Mouse (Mus musculus): ENCODE results near the gene Lingo1. TPM values are rescaled to one million over a fixed set of nuclear protein-coding genes. Genes with fewer than 3 reads are reported as not detected.

Gene Lingo1
- total and polyA plus RNA-seq, 3 experiments, result not detected

DNA sequence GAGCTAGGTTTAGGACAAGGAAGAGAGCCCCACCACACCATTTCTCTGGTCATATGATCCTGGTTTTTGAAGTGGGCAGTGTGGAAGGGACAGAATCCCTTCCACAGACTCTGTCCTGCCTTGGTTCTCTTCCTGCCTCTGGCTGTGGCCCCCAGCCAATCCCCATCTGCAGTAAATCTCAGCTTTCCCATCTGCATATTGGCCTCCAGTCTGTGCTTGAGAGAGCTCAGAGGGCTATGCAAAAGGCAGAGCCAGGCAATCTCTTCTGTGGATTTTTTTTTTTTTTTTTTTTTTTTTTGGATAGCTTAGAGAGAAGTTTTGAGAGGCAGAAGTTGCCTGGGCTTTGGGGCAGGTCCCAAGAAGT is 190.8 kb downstream of the Lingo1 start:
- in situ Hi-C loops (cut with MboI; ENCODE audit: low pct_ligation_motif_present, low pct_unique_long_range_greater_than_20kb, low sequenced_read_pairs), result no loop called here
- H3K27me3 ChIP-seq (replicated peaks), result no peaks in the 10 kb centered on the region
- no peak overlapping the region for H3K4me3 ChIP-seq (replicated peaks in 1 of 3; ENCODE audit: low read depth in 2 of 3, low read length in 2 of 3, poor library complexity in 1 of 3)
- TF ChIP-seq ZNF384 (IDR thresholded peaks at IDR 0.05; ENCODE audit: low read depth, low read length) (no peak), MAFK (IDR thresholded peaks at IDR 0.05; ENCODE audit: insufficient replicate concordance, low read length) (no peak), RCOR1 (conservative IDR thresholded peaks at IDR 0.05; ENCODE audit: low read depth, low read length) (no peak), UBTF (IDR thresholded peaks at IDR 0.05; ENCODE audit: low read depth, low read length) (no peak), MEF2A (IDR thresholded peaks at IDR 0.05; ENCODE audit: borderline replicate concordance, low read depth, low read length) (no peak), SMC3 (IDR thresholded peaks at IDR 0.05; ENCODE audit: low read depth, low read length) (no peak), E2F4 (IDR thresholded peaks at IDR 0.05; ENCODE audit: insufficient replicate concordance, low read depth, low read length) (no peak), ELF1 (IDR thresholded peaks at IDR 0.05; ENCODE audit: low read depth, low read length) (no peak), KAT2A (IDR thresholded peaks at IDR 0.05; ENCODE audit: insufficient replicate concordance, low read length) (no peak), NRF1 (IDR thresholded peaks at IDR 0.05; ENCODE audit: low read depth, low read length) (no peak), ZMIZ1 (IDR thresholded peaks at IDR 0.05; ENCODE audit: low read depth, low read length) (no peak), MXI1 (IDR thresholded peaks at IDR 0.05; ENCODE audit: low read depth, low read length) (no peak), TBP (conservative IDR thresholded peaks at IDR 0.05; ENCODE audit: low read depth, low read length) (no peak), USF1 (IDR thresholded peaks at IDR 0.05; ENCODE audit: low read depth, low read length) (no peak), JUND (conservative IDR thresholded peaks at IDR 0.05; ENCODE audit: low read depth, low read length) (no peak), TCF12 (IDR thresholded peaks at IDR 0.05; ENCODE audit: low read depth, low read length) (no peak)
- H3K79me2 ChIP-seq (replicated peaks; ENCODE audit: control insufficient read depth, extremely low read depth, insufficient read depth, poor library complexity, severe bottlenecking), result no peaks in the 10 kb centered on the region
- dilution Hi-C loops (cut with MboI; ENCODE audit: extremely low pct_ligation_motif_present, extremely low pct_unique_long_range_greater_than_20kb, low sequenced_read_pairs), result no loop called here
- H3K9ac ChIP-seq (ENCODE audit: insufficient read depth, low read depth), result no peak overlapping the region
- H3K4me2 ChIP-seq (ENCODE audit: insufficient read depth, low read depth, poor library complexity, severe bottlenecking), result no peak overlapping the region
- H3K36me3 ChIP-seq (replicated peaks in 1 of 2; ENCODE audit: control insufficient read depth in 1 of 2, insufficient read depth in 1 of 2, low read length in 1 of 2), result no peaks in the 10 kb centered on the region
- DNase-seq (ENCODE audit: extremely low read depth), result no peak
- H3K4me1 ChIP-seq (ENCODE audit: control insufficient read depth in 1 of 2, insufficient read depth in 2 of 2), result peaks cover 3 to 34% of the 10 kb centered on the region in 2 experiments; a peak in 3 of 4 replicates
- no peak overlapping the region for H3K27ac ChIP-seq (ENCODE audit: insufficient read depth, low read depth)
- no peaks in the 10 kb centered on the region for H3K9me3 ChIP-seq (replicated peaks; ENCODE audit: low read length)

DNA sequence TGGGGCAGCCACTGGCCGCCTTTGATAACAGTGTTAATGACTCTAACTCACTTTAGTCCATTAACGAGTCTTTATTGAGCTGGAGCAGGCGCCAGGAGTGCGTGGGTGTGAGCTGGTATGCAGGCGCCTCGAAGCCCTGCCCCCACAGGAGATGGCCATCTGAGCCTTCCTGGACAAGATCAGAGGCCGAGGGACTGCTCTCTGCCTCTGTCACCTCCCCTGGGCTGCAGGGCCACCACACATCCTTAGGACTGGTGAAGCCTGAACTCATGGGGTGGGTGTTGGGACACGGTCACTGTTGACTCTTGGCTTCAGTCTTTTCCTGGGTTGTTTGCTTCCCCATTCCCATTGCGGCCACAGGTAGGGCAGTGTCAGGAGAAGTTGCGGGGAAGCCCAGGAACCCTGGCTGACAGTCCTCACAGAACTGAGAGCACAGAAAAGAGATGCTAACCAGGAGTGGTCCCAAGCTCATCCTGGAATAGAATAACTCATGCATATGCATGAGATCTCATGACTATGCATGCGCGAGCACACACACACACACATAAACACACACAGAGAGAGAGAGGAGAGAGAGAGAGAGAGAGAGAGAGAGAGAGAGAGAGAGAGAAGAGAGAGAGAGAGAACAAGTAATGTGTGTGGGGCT is 191.3 kb downstream of the Lingo1 start:
- Histone ChIP-seq H3K79me2 (replicated peaks; ENCODE audit: control insufficient read depth, extremely low read depth, insufficient read depth, poor library complexity, severe bottlenecking) (no peaks in the 10 kb centered on the region), H3K4me3 (replicated peaks in 1 of 3; ENCODE audit: low read depth in 2 of 3, low read length in 2 of 3, poor library complexity in 1 of 3) (no peak overlapping the region), H3K9ac (ENCODE audit: insufficient read depth, low read depth) (no peak overlapping the region), H3K27ac (ENCODE audit: insufficient read depth, low read depth) (no peak overlapping the region), H3K4me1 (ENCODE audit: control insufficient read depth in 1 of 2, insufficient read depth in 2 of 2) (peaks cover 3 to 30% of the 10 kb centered on the region in 2 experiments; a peak in 3 of 4 replicates), H3K36me3 (replicated peaks in 1 of 2; ENCODE audit: control insufficient read depth in 1 of 2, insufficient read depth in 1 of 2, low read length in 1 of 2) (no peaks in the 10 kb centered on the region), H3K27me3 (replicated peaks) (no peaks in the 10 kb centered on the region), H3K9me3 (replicated peaks; ENCODE audit: low read length) (no peaks in the 10 kb centered on the region), H3K4me2 (ENCODE audit: insufficient read depth, low read depth, poor library complexity, severe bottlenecking) (no peak overlapping the region)
- TF ChIP-seq ZNF384 (IDR thresholded peaks at IDR 0.05; ENCODE audit: low read depth, low read length), result no peak
- no peak for DNase-seq (ENCODE audit: extremely low read depth)
- dilution Hi-C loops (cut with MboI; ENCODE audit: extremely low pct_ligation_motif_present, extremely low pct_unique_long_range_greater_than_20kb, low sequenced_read_pairs) (no loop called here), in situ Hi-C loops (cut with MboI; ENCODE audit: low pct_ligation_motif_present, low pct_unique_long_range_greater_than_20kb, low sequenced_read_pairs) (no loop called here)
